Mouse (Mus musculus) kidney, embryonic 14.5 days (tissue): Measurements from ENCODE around the gene Nufip1. TPM values are rescaled to one million over a fixed set of nuclear protein-coding genes. Genes with fewer than 3 reads are reported as not detected.

Experiments used
- ATAC-seq: fragments of 200-750 bp; cut with Nextera tagmentation; 2 replicates; pipeline ENCODE4 v1.8.0; 2017; ENCODE audit warnings: moderate number of reproducible peaks, mild to moderate bottlenecking, moderate TSS enrichment, moderate library complexity; ENCODE audit not compliant: low FRiP score, low TSS enrichment
- H3K27ac ChIP-seq: fragments of 300-500 bp; sonication (generic); 2 replicates; pipeline ENCODE4 v1.5.1; 2014; ENCODE audit warnings: low read depth, mild to moderate bottlenecking, low read length, moderate library complexity, mixed read lengths
- H3K27me3 ChIP-seq: fragments of 300-500 bp; sonication (generic); 2 replicates; pipeline ENCODE4 v1.6.1; 2014; ENCODE audit warnings: mild to moderate bottlenecking, low read length; ENCODE audit not compliant: control insufficient read depth, insufficient read depth
- H3K36me3 ChIP-seq: fragments of 300-500 bp; sonication (generic); 2 replicates; pipeline ENCODE4 v1.6.1; 2014; ENCODE audit warnings: low read length, mixed read lengths; ENCODE audit not compliant: control insufficient read depth, insufficient read depth
- H3K4me1 ChIP-seq: fragments of 300-500 bp; sonication (generic); 2 replicates; pipeline ENCODE4 v1.6.1; 2014; ENCODE audit warnings: low read length, mixed read lengths; ENCODE audit not compliant: control insufficient read depth, insufficient read depth
- H3K4me2 ChIP-seq: fragments of 300-500 bp; sonication (generic); replicated peaks from 2 replicates; pipeline ENCODE4 v1.6.1; 2014; ENCODE audit warnings: low read depth, mild to moderate bottlenecking, low read length
- H3K4me3 ChIP-seq: fragments of 300-500 bp; sonication (generic); 2 replicates; pipeline ENCODE4 v1.5.1; 2014; ENCODE audit warnings: mild to moderate bottlenecking, low read length
- H3K9ac ChIP-seq: fragments of 300-500 bp; sonication (generic); 2 replicates; pipeline ENCODE4 v1.6.1; 2014; ENCODE audit warnings: low read depth, mild to moderate bottlenecking, low read length, moderate library complexity
- H3K9me3 ChIP-seq: fragments of 300-500 bp; sonication (generic); 2 replicates; pipeline ENCODE4 v1.6.1; 2016; ENCODE audit warnings: low read length; ENCODE audit not compliant: control insufficient read depth
- WGBS: fragments of 180-500 bp; shearing (Covaris S2); extraction: QIAGEN DNeasy Blood & Tissue Kit; methylation state at CpG from one replicate; pipeline ENCODE4 v1.1.7; 2014; 5-methylcytosine and 5-hydroxymethylcytosine counted together
- polyA plus RNA-seq: library from polyadenylated mRNA; unstranded; fragments of >200 nt; fragmentation: Nextera tagmentation; extraction: Ambion mirVana; gene quantifications from 2 replicates; pipeline ENCODE4 v1.2.1, GENCODE M21; 2014

Gene Nufip1
- 16.1 and 17.7 TPM in 2 replicates for polyA plus RNA-seq

- Histone ChIP-seq H3K9ac (peak within 1 kb of the TSS; percentile 77), H3K4me2 (peak within 1 kb of the TSS; percentile 85), H3K4me1 (peaks cover 11% of the 10 kb centered on the region; the same call in 1 of the 2 replicates), H3K27ac (peak within 1 kb of the TSS; percentile 70), H3K36me3 (peaks cover 28% of the 10 kb centered on the region), H3K27me3 (no peaks in the 10 kb centered on the region), H3K9me3 (no peaks in the 10 kb centered on the region), H3K4me3 (peak within 1 kb of the TSS; percentile 85)
- ATAC-seq, result peak; percentile 98
- under 1% methylated on average over 69 of the region's 69 CpGs for WGBS
Measured at GRCm38 (mm10) chr14:76110396-76111221, at the start of gene Nufip1, which contains the start of gene Gpalpp1. TSS of gene Nufip1 (plus strand) at chr14:76110891. TSS of gene Gpalpp1 (minus strand) at chr14:76110760.

GRCm38 (mm10) chr14:76067237-76067636 is 43.5 kb upstream of the Nufip1 start:
- 39% methylated on average over 1 of the region's 1 CpGs for WGBS
- Histone ChIP-seq H3K4me2 (no peak overlapping the region), H3K4me1 (no peaks in the 10 kb centered on the region), H3K27me3 (no peaks in the 10 kb centered on the region), H3K27ac (no peak overlapping the region), H3K9ac (no peak overlapping the region), H3K9me3 (no peaks in the 10 kb centered on the region), H3K36me3 (no peaks in the 10 kb centered on the region), H3K4me3 (no peak overlapping the region)
- no peak for ATAC-seq

GRCm38 (mm10) chr14:76068296-76068695 is 42.4 kb upstream of the Nufip1 start:
- 68% methylated on average over 4 of the region's 4 CpGs for WGBS
- H3K9me3 ChIP-seq, result no peaks in the 10 kb centered on the region
- H3K9ac ChIP-seq, result no peak overlapping the region
- H3K4me1 ChIP-seq, result no peaks in the 10 kb centered on the region
- H3K27ac ChIP-seq, result no peak overlapping the region
- no peaks in the 10 kb centered on the region for H3K36me3 ChIP-seq
- no peak overlapping the region for H3K4me2 ChIP-seq
- no peak overlapping the region for H3K4me3 ChIP-seq
- no peak for ATAC-seq
- H3K27me3 ChIP-seq, result no peaks in the 10 kb centered on the region

- H3K36me3 ChIP-seq, result no peaks in the 10 kb centered on the region
- no peak overlapping the region for H3K9ac ChIP-seq
- H3K27me3 ChIP-seq, result no peaks in the 10 kb centered on the region
- no peak overlapping the region for H3K4me3 ChIP-seq
- H3K4me1 ChIP-seq, result no peaks in the 10 kb centered on the region
- H3K27ac ChIP-seq, result no peak overlapping the region
- no peak for ATAC-seq
- no peak overlapping the region for H3K4me2 ChIP-seq
- 68% methylated on average over 4 of the region's 4 CpGs for WGBS
- H3K9me3 ChIP-seq, result no peaks in the 10 kb centered on the region
Measured at GRCm38 (mm10) chr14:76069296-76069695, 41.4 kb upstream of the Nufip1 start.

- WGBS, result 75% methylated on average over 2 of the region's 2 CpGs
- no peak for ATAC-seq
- no peak overlapping the region for H3K4me3 ChIP-seq
Measured at GRCm38 (mm10) chr14:76072626-76073025, 38.1 kb upstream of the Nufip1 start.

GRCm38 (mm10) chr14:76074206-76074605 is 36.5 kb upstream of the Nufip1 start:
- Histone ChIP-seq H3K4me3 (no peak overlapping the region), H3K9me3 (no peaks in the 10 kb centered on the region), H3K27me3 (no peaks in the 10 kb centered on the region), H3K9ac (no peak overlapping the region), H3K4me2 (no peak overlapping the region), H3K4me1 (no peaks in the 10 kb centered on the region), H3K36me3 (no peaks in the 10 kb centered on the region), H3K27ac (no peak overlapping the region)
- ATAC-seq, result no peak
- 90% methylated on average over 1 of the region's 1 CpGs for WGBS

More at GRCm38 (mm10) chr14:76072626-76073025, 38.1 kb upstream of the Nufip1 start:
- H3K4me2 ChIP-seq, result no peak overlapping the region
- H3K9ac ChIP-seq, result no peak overlapping the region
- no peaks in the 10 kb centered on the region for H3K27me3 ChIP-seq
- no peaks in the 10 kb centered on the region for H3K9me3 ChIP-seq
- no peak overlapping the region for H3K27ac ChIP-seq
- H3K4me1 ChIP-seq, result no peaks in the 10 kb centered on the region
- H3K36me3 ChIP-seq, result no peaks in the 10 kb centered on the region

GRCm38 (mm10) chr14:76075721-76076120 is 35.0 kb upstream of the Nufip1 start:
- H3K9ac ChIP-seq, result no peak overlapping the region
- H3K9me3 ChIP-seq, result no peaks in the 10 kb centered on the region
- no peak overlapping the region for H3K4me2 ChIP-seq
- H3K36me3 ChIP-seq, result no peaks in the 10 kb centered on the region
- H3K4me1 ChIP-seq, result no peaks in the 10 kb centered on the region
- WGBS, result 67% methylated on average over 4 of the region's 4 CpGs
- H3K27ac ChIP-seq, result no peak overlapping the region
- H3K4me3 ChIP-seq, result no peak overlapping the region
- no peak for ATAC-seq
- H3K27me3 ChIP-seq, result no peaks in the 10 kb centered on the region

GRCm38 (mm10) chr14:76076602-76077001 is 34.1 kb upstream of the Nufip1 start:
- H3K4me1 ChIP-seq, result no peaks in the 10 kb centered on the region
- H3K4me2 ChIP-seq, result no peak overlapping the region
- H3K27ac ChIP-seq, result no peak overlapping the region
- H3K9me3 ChIP-seq, result no peaks in the 10 kb centered on the region
- no peaks in the 10 kb centered on the region for H3K27me3 ChIP-seq
- 0 out of 2 replicates have a peak, but pooled peaks have one; percentile 46 for ATAC-seq
- H3K4me3 ChIP-seq, result no peak overlapping the region
- H3K36me3 ChIP-seq, result no peaks in the 10 kb centered on the region
- no peak overlapping the region for H3K9ac ChIP-seq
- WGBS, result 62% methylated on average over 4 of the region's 4 CpGs

- H3K4me2 ChIP-seq, result no peak overlapping the region
- no peak overlapping the region for H3K9ac ChIP-seq
- no peaks in the 10 kb centered on the region for H3K36me3 ChIP-seq
- H3K27me3 ChIP-seq, result no peaks in the 10 kb centered on the region
- H3K4me1 ChIP-seq, result no peaks in the 10 kb centered on the region
- H3K27ac ChIP-seq, result no peak overlapping the region
- H3K9me3 ChIP-seq, result no peaks in the 10 kb centered on the region
- H3K4me3 ChIP-seq, result no peak overlapping the region
- 49% methylated on average over 9 of the region's 9 CpGs for WGBS
- peak; percentile 39; the same call in 1 of the 2 replicates for ATAC-seq
Measured at GRCm38 (mm10) chr14:76077088-76077491, 33.6 kb upstream of the Nufip1 start.
